Mouse (Mus musculus): ENCODE data around the gene Rtn4. TPM values are rescaled to one million over a fixed set of nuclear protein-coding genes. Genes with fewer than 3 reads are reported as not detected.

Rtn4 gene
- polyA plus RNA-seq, 1 experiment from 2014 or later = 11.9 TPM

- no peak for DNase-seq
- H3K27ac ChIP-seq = no peak overlapping the region
Observed at GRCm38 (mm10) chr11:29680771-29681170, 12.0 kb upstream of the Rtn4 start.

GRCm38 (mm10) chr11:29684272-29684671 is 8.5 kb upstream of the Rtn4 start:
- no peaks in the 10 kb centered on the region for H3K36me3 ChIP-seq
- no peak overlapping the region for H3K4me3 ChIP-seq (replicated peaks)
- no peak for ATAC-seq (ENCODE audit: low read depth)
- no peaks in the 10 kb centered on the region for H3K9me3 ChIP-seq (replicated peaks)
- H3K9ac ChIP-seq = no peak overlapping the region
- no peak overlapping the region for H3K27ac ChIP-seq
- H3K4me2 ChIP-seq = no peak overlapping the region
- no peaks in the 10 kb centered on the region for H3K27me3 ChIP-seq
- no peak for DNase-seq
- WGBS (ENCODE audit: insufficient replicate concordance) = 44% methylated on average over 2 of the region's 2 CpGs
- no peaks in the 10 kb centered on the region for H3K4me1 ChIP-seq (replicated peaks)

More at GRCm38 (mm10) chr11:29680771-29681170, 12.0 kb upstream of the Rtn4 start:
- H3K9ac ChIP-seq = no peak overlapping the region
- no peak overlapping the region for H3K4me2 ChIP-seq
- no peaks in the 10 kb centered on the region for H3K36me3 ChIP-seq
- ATAC-seq (ENCODE audit: low read depth) = no peak
- no peaks in the 10 kb centered on the region for H3K4me1 ChIP-seq (replicated peaks)
- no peaks in the 10 kb centered on the region for H3K27me3 ChIP-seq
- H3K4me3 ChIP-seq (replicated peaks) = no peak overlapping the region
- no peaks in the 10 kb centered on the region for H3K9me3 ChIP-seq (replicated peaks)
- 62% methylated on average over 3 of the region's 3 CpGs for WGBS (ENCODE audit: insufficient replicate concordance)

- no peaks in the 10 kb centered on the region for H3K9me3 ChIP-seq (replicated peaks)
- ATAC-seq (ENCODE audit: low read depth) (no peak), DNase-seq (no peak)
- no peak overlapping the region for H3K27ac ChIP-seq
- H3K36me3 ChIP-seq = no peaks in the 10 kb centered on the region
- H3K4me3 ChIP-seq (replicated peaks) = no peak overlapping the region
- no peak overlapping the region for H3K4me2 ChIP-seq
- whole genome bisulfite sequencing (ENCODE audit: insufficient replicate concordance) = 46% methylated on average over 2 of the region's 2 CpGs
- H3K9ac ChIP-seq = no peak overlapping the region
- no peaks in the 10 kb centered on the region for H3K4me1 ChIP-seq (replicated peaks)
- no peaks in the 10 kb centered on the region for H3K27me3 ChIP-seq
Observed at GRCm38 (mm10) chr11:29686176-29686575, 6.6 kb upstream of the Rtn4 start.

- no peak overlapping the region for H3K27ac ChIP-seq
- no peak overlapping the region for H3K4me3 ChIP-seq (replicated peaks)
- no peaks in the 10 kb centered on the region for H3K27me3 ChIP-seq
- H3K36me3 ChIP-seq = no peaks in the 10 kb centered on the region
- no peak overlapping the region for H3K9ac ChIP-seq
- H3K9me3 ChIP-seq (replicated peaks) = no peaks in the 10 kb centered on the region
- 61% methylated on average over 1 of the region's 1 CpGs for WGBS (ENCODE audit: insufficient replicate concordance)
- H3K4me2 ChIP-seq = no peak overlapping the region
- DNase-seq (no peak), ATAC-seq (ENCODE audit: low read depth) (no peak)
- H3K4me1 ChIP-seq (replicated peaks) = peaks cover 15% of the 10 kb centered on the region
Observed at GRCm38 (mm10) chr11:29691556-29691955, 1.2 kb upstream of the Rtn4 start.

GRCm38 (mm10) chr11:29692111-29692682 is 550 bp upstream of the Rtn4 start:
- DNase-seq = peak; percentile 4
- 19% methylated on average over 12 of the region's 12 CpGs for WGBS (ENCODE audit: insufficient replicate concordance)
- H3K27ac ChIP-seq = no peak overlapping the region

GRCm38 (mm10) chr11:29693576-29694410 is 1.0 kb downstream of the Rtn4 start:
- Histone ChIP-seq H3K4me3 (replicated peaks) (peak overlapping the region; percentile 96), H3K9ac (peak overlapping the region; percentile 93), H3K27me3 (no peaks in the 10 kb centered on the region), H3K4me2 (peak overlapping the region; percentile 97), H3K4me1 (replicated peaks) (peaks cover 22% of the 10 kb centered on the region), H3K36me3 (0 out of 2 replicates have a peak, but pooled peaks cover 5% of the 10 kb centered on the region), H3K27ac (peak overlapping the region; percentile 98), H3K9me3 (replicated peaks) (no peaks in the 10 kb centered on the region)
- peak; percentile 81 for DNase-seq
- under 1% methylated on average over 48 of the region's 53 CpGs for WGBS (ENCODE audit: insufficient replicate concordance)
- ATAC-seq (ENCODE audit: low read depth) = peak; percentile 46

More at GRCm38 (mm10) chr11:29692111-29692682, 550 bp upstream of the Rtn4 start:
- Histone ChIP-seq H3K9me3 (replicated peaks) (no peaks in the 10 kb centered on the region), H3K36me3 (0 out of 2 replicates have a peak, but pooled peaks cover 2% of the 10 kb centered on the region), H3K4me3 (replicated peaks) (peak overlapping the region; percentile 6), H3K4me2 (peak overlapping the region; percentile 59), H3K27me3 (no peaks in the 10 kb centered on the region), H3K4me1 (replicated peaks) (peaks cover 19% of the 10 kb centered on the region), H3K9ac (peak overlapping the region; percentile 33; the same call in 1 of the 2 replicates)
- no peak for ATAC-seq (ENCODE audit: low read depth)

GRCm38 (mm10) chr11:29694754-29695153 is 2.0 kb downstream of the Rtn4 start:
- Histone ChIP-seq H3K4me3 (replicated peaks) (no peak overlapping the region), H3K27ac (no peak overlapping the region), H3K9me3 (replicated peaks) (no peaks in the 10 kb centered on the region), H3K27me3 (no peaks in the 10 kb centered on the region), H3K4me2 (no peak overlapping the region), H3K36me3 (0 out of 2 replicates have a peak, but pooled peaks cover 5% of the 10 kb centered on the region), H3K4me1 (replicated peaks) (peaks cover 22% of the 10 kb centered on the region), H3K9ac (no peak overlapping the region)
- no peak for DNase-seq
- no peak for ATAC-seq (ENCODE audit: low read depth)

GRCm38 (mm10) chr11:29702721-29703120 is 10.0 kb downstream of the Rtn4 start:
- H3K4me2 ChIP-seq = no peak overlapping the region
- H3K27me3 ChIP-seq = no peaks in the 10 kb centered on the region
- no peaks in the 10 kb centered on the region for H3K36me3 ChIP-seq
- H3K9ac ChIP-seq = no peak overlapping the region
- DNase-seq (no peak), ATAC-seq (ENCODE audit: low read depth) (no peak)
- H3K27ac ChIP-seq = no peak overlapping the region
- 80% methylated on average over 3 of the region's 3 CpGs for WGBS (ENCODE audit: insufficient replicate concordance)
- H3K4me1 ChIP-seq (replicated peaks) = no peaks in the 10 kb centered on the region; the same call in 1 of the 2 replicates
- no peaks in the 10 kb centered on the region for H3K9me3 ChIP-seq (replicated peaks)
- no peak overlapping the region for H3K4me3 ChIP-seq (replicated peaks)

- Histone ChIP-seq H3K9me3 (replicated peaks) (no peaks in the 10 kb centered on the region), H3K4me2 (no peak overlapping the region), H3K4me3 (replicated peaks) (no peak overlapping the region), H3K27me3 (no peaks in the 10 kb centered on the region), H3K9ac (no peak overlapping the region), H3K4me1 (replicated peaks) (no peaks in the 10 kb centered on the region; the same call in 1 of the 2 replicates), H3K36me3 (no peaks in the 10 kb centered on the region), H3K27ac (no peak overlapping the region)
- no peak for DNase-seq
- ATAC-seq (ENCODE audit: low read depth) = no peak
Observed at GRCm38 (mm10) chr11:29705263-29705662, 12.5 kb downstream of the Rtn4 start.

- no peak overlapping the region for H3K4me3 ChIP-seq (replicated peaks)
- H3K36me3 ChIP-seq = no peaks in the 10 kb centered on the region
- WGBS (ENCODE audit: insufficient replicate concordance) = 79% methylated on average over 4 of the region's 4 CpGs
- H3K27ac ChIP-seq = no peak overlapping the region
- H3K9me3 ChIP-seq (replicated peaks) = no peaks in the 10 kb centered on the region
- no peaks in the 10 kb centered on the region for H3K27me3 ChIP-seq
- ATAC-seq (ENCODE audit: low read depth) = no peak
- H3K4me1 ChIP-seq (replicated peaks) = no peaks in the 10 kb centered on the region; the same call in 1 of the 2 replicates
- DNase-seq = no peak
- no peak overlapping the region for H3K4me2 ChIP-seq
- H3K9ac ChIP-seq = no peak overlapping the region
Observed at GRCm38 (mm10) chr11:29706845-29707244, 14.1 kb downstream of the Rtn4 start.

GRCm38 (mm10) chr11:29709512-29709911 is 16.8 kb downstream of the Rtn4 start:
- Histone ChIP-seq H3K4me2 (no peak overlapping the region), H3K9ac (no peak overlapping the region), H3K4me3 (replicated peaks) (no peak overlapping the region), H3K36me3 (no peaks in the 10 kb centered on the region), H3K9me3 (replicated peaks) (no peaks in the 10 kb centered on the region), H3K4me1 (replicated peaks) (no peaks in the 10 kb centered on the region; the same call in 1 of the 2 replicates), H3K27ac (no peak overlapping the region), H3K27me3 (no peaks in the 10 kb centered on the region)
- ATAC-seq (ENCODE audit: low read depth) (no peak), DNase-seq (no peak)

- Histone ChIP-seq H3K27ac (no peak overlapping the region), H3K9me3 (replicated peaks) (no peaks in the 10 kb centered on the region), H3K4me2 (no peak overlapping the region), H3K4me1 (replicated peaks) (peaks cover 9% of the 10 kb centered on the region), H3K27me3 (no peaks in the 10 kb centered on the region), H3K9ac (no peak overlapping the region), H3K36me3 (no peaks in the 10 kb centered on the region), H3K4me3 (replicated peaks) (no peak overlapping the region)
- ATAC-seq (ENCODE audit: low read depth) (no peak), DNase-seq (no peak)
- 77% methylated on average over 7 of the region's 7 CpGs for WGBS (ENCODE audit: insufficient replicate concordance)
Observed at GRCm38 (mm10) chr11:29714114-29714513, 21.4 kb downstream of the Rtn4 start.
